Mouse (Mus musculus): ENCODE results near the gene Ifnlr1.

The Ifnlr1 gene

GRCm38 (mm10) chr4:135745613-135746012, 59.5 kb downstream of the Ifnlr1 start:
- DNase-seq = no peak

- no peak for DNase-seq
Observed at GRCm38 (mm10) chr4:135750896-135751295, 64.8 kb downstream of the Ifnlr1 start.

GRCm38 (mm10) chr4:135752106-135752778, 66.2 kb downstream of the Ifnlr1 start:
- DNase-seq = no peak

DNA sequence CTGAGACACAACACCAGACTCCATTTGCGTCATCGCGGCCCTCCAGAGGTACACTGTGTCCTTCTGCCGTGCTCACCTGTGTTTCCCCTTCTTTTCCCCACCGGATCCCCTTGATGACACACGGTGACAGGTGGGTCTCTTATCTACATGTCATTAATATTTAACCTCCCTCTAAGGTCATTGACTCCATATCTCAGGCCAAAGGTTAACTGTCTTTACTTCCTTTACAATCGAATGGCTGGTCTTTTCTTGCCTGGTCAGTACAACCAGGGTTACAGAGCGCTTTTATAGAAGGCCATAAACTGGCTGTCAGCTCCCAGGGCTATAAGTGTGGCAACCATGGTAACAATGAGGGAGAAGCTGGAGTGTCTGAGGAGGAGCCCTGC, 66.7 kb downstream of the Ifnlr1 start:
- DNase-seq = no peak
